Mouse (Mus musculus) CH12.LX (cell line): ENCODE measurements around the gene Ncoa3. TPM values are rescaled to one million over a fixed set of nuclear protein-coding genes. Genes with fewer than 3 reads are reported as not detected.

Experiments used
- DNase-seq: peaks from one replicate; pipeline ENCODE4 v3.0.0-alpha.2; 2013; ENCODE audit errors: extremely low read depth
- H3K27ac ChIP-seq: 2 replicates; pipeline ENCODE4 v1.5.1; 2012; ENCODE audit warnings: low read depth, mild to moderate bottlenecking, control low read depth, moderate library complexity; ENCODE audit not compliant: insufficient read depth
- H3K27me3 ChIP-seq: replicated peaks from 2 replicates; pipeline ENCODE3; 2012; ENCODE audit warnings: inconsistent platforms
- H3K36me3 ChIP-seq, 2 experiments: replicated peaks in 1 of 2; 2 replicates each; pipeline versions ENCODE3 to v1.6.1; 2012; ENCODE audit warnings: inconsistent platforms in 1 of 2, low read length in 1 of 2, mild to moderate bottlenecking in 1 of 2, mixed read lengths in 1 of 2, moderate library complexity in 1 of 2; ENCODE audit not compliant: control insufficient read depth in 1 of 2, insufficient read depth in 1 of 2
- H3K4me1 ChIP-seq, 2 experiments: 2 replicates each; pipeline ENCODE4 v1.6.1; 2012; ENCODE audit warnings: inconsistent platforms in 1 of 2, moderate library complexity in 1 of 2; ENCODE audit not compliant: insufficient read depth in 2 of 2, control insufficient read depth in 1 of 2
- H3K4me2 ChIP-seq: 2 replicates; pipeline ENCODE4 v1.6.1; 2012; ENCODE audit warnings: low read depth, mild to moderate bottlenecking, control low read depth; ENCODE audit not compliant: poor library complexity, insufficient read depth, severe bottlenecking
- H3K4me3 ChIP-seq, 3 experiments: fragments of 150-350 bp in 1 of 3; sonication (generic) in 1 of 3; replicated peaks in 1 of 3; 2 replicates each; pipeline versions ENCODE3 to v1.5.1; 2011 to 2012; ENCODE audit warnings: low read depth in 2 of 3, low read length in 2 of 3, mild to moderate bottlenecking in 2 of 3, moderate library complexity in 2 of 3, control low read depth in 1 of 3, improper control_type of control experiment in 1 of 3, inconsistent platforms in 1 of 3, mixed read lengths in 1 of 3; ENCODE audit not compliant: poor library complexity in 1 of 3
- H3K79me2 ChIP-seq: replicated peaks from 2 replicates; pipeline ENCODE4 v1.6.1; 2012; ENCODE audit warnings: mild to moderate bottlenecking, moderate library complexity; ENCODE audit not compliant: control insufficient read depth, poor library complexity, insufficient read depth, severe bottlenecking; ENCODE audit errors: extremely low read depth
- H3K9ac ChIP-seq: 2 replicates; pipeline ENCODE4 v1.6.1; 2012; ENCODE audit warnings: low read depth, mild to moderate bottlenecking, control low read depth, moderate library complexity; ENCODE audit not compliant: insufficient read depth
- H3K9me3 ChIP-seq: replicated peaks from 2 replicates; pipeline ENCODE3; 2012; ENCODE audit warnings: low read length, inconsistent platforms, mixed read lengths
- BHLHE40 ChIP-seq: IDR thresholded peaks from 2 replicates; pipeline ENCODE4 v1.6.1; 2011; ENCODE audit warnings: mild to moderate bottlenecking, low read depth, low read length, improper control_type of control experiment
- CHD1 ChIP-seq: IDR thresholded peaks from 2 replicates; pipeline ENCODE4 v1.6.1; 2012; ENCODE audit warnings: low read depth, low read length, improper control_type of control experiment, inconsistent platforms
- ELF1 ChIP-seq: IDR thresholded peaks from 2 replicates; pipeline ENCODE4 v1.6.1; 2014; ENCODE audit warnings: low read depth, mild to moderate bottlenecking, inconsistent platforms, low read length, improper control_type of control experiment
- EP300 ChIP-seq: IDR thresholded peaks from 2 replicates; pipeline ENCODE4 v1.6.1; 2011; ENCODE audit warnings: low read length, improper control_type of control experiment
- ETS1 ChIP-seq: conservative IDR thresholded peaks from 2 replicates; pipeline ENCODE4 v1.6.1; 2012; ENCODE audit warnings: low read depth, mild to moderate bottlenecking, inconsistent platforms, low read length, improper control_type of control experiment, moderate library complexity
- GABPA ChIP-seq: IDR thresholded peaks from 2 replicates; pipeline ENCODE4 v1.6.1; 2012; ENCODE audit warnings: low read depth, low read length, improper control_type of control experiment, inconsistent platforms; ENCODE audit not compliant: insufficient replicate concordance
- HCFC1 ChIP-seq: IDR thresholded peaks from 2 replicates; pipeline ENCODE4 v1.6.1; 2012; ENCODE audit warnings: low read depth, mild to moderate bottlenecking, inconsistent platforms, low read length, improper control_type of control experiment
- JUND ChIP-seq: conservative IDR thresholded peaks from 2 replicates; pipeline ENCODE4 v1.6.1; 2011; ENCODE audit warnings: low read depth, low read length, improper control_type of control experiment
- MAZ ChIP-seq: IDR thresholded peaks from 2 replicates; pipeline ENCODE4 v1.6.1; 2012; ENCODE audit warnings: low read depth, mild to moderate bottlenecking, inconsistent platforms, low read length, improper control_type of control experiment, moderate library complexity
- MEF2A ChIP-seq: IDR thresholded peaks from 2 replicates; pipeline ENCODE4 v1.6.1; 2014; ENCODE audit warnings: low read depth, mild to moderate bottlenecking, inconsistent platforms, low read length, improper control_type of control experiment, borderline replicate concordance
- MYC ChIP-seq: IDR thresholded peaks from 2 replicates; pipeline ENCODE4 v1.6.1; 2011; ENCODE audit warnings: low read depth, mild to moderate bottlenecking, improper control_type of control experiment, low read length
- NELFE ChIP-seq: IDR thresholded peaks from 2 replicates; pipeline ENCODE4 v1.6.1; 2011; ENCODE audit warnings: low read depth, low read length, improper control_type of control experiment
- PAX5 ChIP-seq: IDR thresholded peaks from 2 replicates; pipeline ENCODE4 v1.6.1; 2012; ENCODE audit warnings: low read length, inconsistent platforms, mixed read lengths
- RAD21 ChIP-seq: IDR thresholded peaks from 2 replicates; pipeline ENCODE4 v1.6.1; 2011; ENCODE audit warnings: low read depth, mild to moderate bottlenecking, low read length, improper control_type of control experiment, moderate library complexity
- RCOR1 ChIP-seq: conservative IDR thresholded peaks from 2 replicates; pipeline ENCODE4 v1.6.1; 2012; ENCODE audit warnings: low read depth, mild to moderate bottlenecking, inconsistent platforms, low read length, improper control_type of control experiment
- SMC3 ChIP-seq: IDR thresholded peaks from 2 replicates; pipeline ENCODE4 v1.6.1; 2011; ENCODE audit warnings: low read depth, low read length, improper control_type of control experiment
- ZC3H11A ChIP-seq: IDR thresholded peaks from 2 replicates; pipeline ENCODE4 v1.6.1; 2012; ENCODE audit warnings: low read depth, mild to moderate bottlenecking, inconsistent platforms, low read length, improper control_type of control experiment
- ZNF384 ChIP-seq: IDR thresholded peaks from 2 replicates; pipeline ENCODE4 v1.6.1; 2012; ENCODE audit warnings: low read depth, low read length, improper control_type of control experiment, inconsistent platforms
- dilution Hi-C: fragments of 300-500 bp; cut with MboI; formaldehyde crosslinking; loops from 2 replicates; pipeline ENCODE4 v1.14.3; 2020; ENCODE audit warnings: low sequenced_read_pairs; ENCODE audit not compliant: extremely low pct_unique_long_range_greater_than_20kb, extremely low pct_ligation_motif_present
- in situ Hi-C: fragments of 300-500 bp; cut with MboI; formaldehyde crosslinking; loops from 3 replicates; pipeline ENCODE4 v1.14.3; 2019; ENCODE audit warnings: low sequenced_read_pairs, low pct_ligation_motif_present, low pct_unique_long_range_greater_than_20kb, mixed read lengths
- polyA plus RNA-seq: library from polyadenylated mRNA; unstranded; fragments of >175 nt; gene quantifications from 2 replicates; pipeline ENCODE4 v1.2.1, GENCODE M21; 2012; ENCODE audit warnings: low read depth; ENCODE audit not compliant: insufficient read length
- total RNA-seq, 2 experiments: library from RNA; depleted of rRNA; stranded (reverse); fragments of 300-350 nt in 1 of 2; fragments of >200 nt in 1 of 2; gene quantifications; 2 replicates each; pipeline ENCODE4 v1.2.3; 2012 to 2014

Gene Ncoa3
- total and polyA plus RNA-seq, 3 experiments = 13.4 to 21.9 (median 17.1) TPM

GRCm38 (mm10) chr2:166008558-166009392, 16.3 kb downstream of the Ncoa3 start:
- TF ChIP-seq MYC = no peak
- H3K36me3 ChIP-seq = peaks cover 0 to 9% of the 10 kb centered on the region in 2 experiments
- dilution Hi-C loops = no loop called here

GRCm38 (mm10) chr2:166009393-166009947, 17.0 kb downstream of the Ncoa3 start:
- dilution Hi-C loops = no loop called here
- Histone ChIP-seq H3K4me3 (no peak overlapping the region), H3K4me1 (peaks cover 21 to 68% of the 10 kb centered on the region in 2 experiments), H3K9me3 (no peaks in the 10 kb centered on the region)
- no peak for TF ChIP-seq CHD1
- TF ChIP-seq RAD21 = no peak
- TF ChIP-seq ZNF384 = peak; percentile 49
- no peak for TF ChIP-seq MEF2A
- no peak for TF ChIP-seq RCOR1
- TF ChIP-seq GABPA = no peak
- TF ChIP-seq, all 38 proteins: peak for 1
- Histone ChIP-seq H3K27me3 (no peaks in the 10 kb centered on the region), H3K9ac (no peak overlapping the region), H3K36me3 (peaks cover 0 to 13% of the 10 kb centered on the region in 2 experiments), H3K4me2 (no peak overlapping the region), H3K79me2 (peaks cover 71% of the 10 kb centered on the region), H3K27ac (no peak overlapping the region)
- in situ Hi-C loops = no loop called here
- no peak for DNase-seq

More at GRCm38 (mm10) chr2:166008558-166009392, 16.3 kb downstream of the Ncoa3 start:
- no peak for DNase-seq
- no peak overlapping the region for H3K27ac ChIP-seq
- H3K79me2 ChIP-seq = peaks cover 73% of the 10 kb centered on the region
- in situ Hi-C loops = no loop called here
- no peak overlapping the region for H3K4me2 ChIP-seq
- H3K27me3 ChIP-seq = no peaks in the 10 kb centered on the region
- no peak overlapping the region for H3K9ac ChIP-seq
- no peaks in the 10 kb centered on the region for H3K9me3 ChIP-seq
- H3K4me3 ChIP-seq = no peak overlapping the region
- H3K4me1 ChIP-seq = peaks cover 21 to 66% of the 10 kb centered on the region in 2 experiments

- Histone ChIP-seq H3K4me2 (no peak overlapping the region), H3K36me3 (peaks cover 0 to 15% of the 10 kb centered on the region in 2 experiments), H3K27ac (no peak overlapping the region), H3K9ac (no peak overlapping the region), H3K4me3 (no peak overlapping the region), H3K4me1 (peaks cover 22 to 71% of the 10 kb centered on the region in 2 experiments), H3K27me3 (no peaks in the 10 kb centered on the region), H3K9me3 (no peaks in the 10 kb centered on the region), H3K79me2 (peaks cover 71% of the 10 kb centered on the region)
- dilution Hi-C loops = no loop called here
- in situ Hi-C loops = no loop called here
- TF ChIP-seq JUND (no peak), ELF1 (no peak), PAX5 (no peak), ETS1 (no peak), ZC3H11A (no peak), MAZ (no peak), BHLHE40 (no peak), HCFC1 (no peak), MEF2A (no peak), NELFE (no peak), SMC3 (no peak), ZNF384 (no peak), EP300 (no peak), GABPA (no peak)
- no peak for DNase-seq
Measured at GRCm38 (mm10) chr2:166010321-166010720, 17.9 kb downstream of the Ncoa3 start.
